Mouse (Mus musculus) frontal cortex, postnatal 14 days (tissue): ENCODE data around the gene Bola2.
A peak's percentile ranks its signal among the peaks of the same experiment; 100 is the strongest.
"Not testable (repeated sequence)": the region's sequence is repeated elsewhere in the genome, so short reads cannot be mapped to it uniquely, and the experiment has no call there.

Experiments
- DNase-seq, 2 experiments: peaks; one replicate each; pipeline ENCODE4 v3.0.0; 2022; ENCODE audit warnings: low spot score in 2 of 2

Gene Bola2

DNA sequence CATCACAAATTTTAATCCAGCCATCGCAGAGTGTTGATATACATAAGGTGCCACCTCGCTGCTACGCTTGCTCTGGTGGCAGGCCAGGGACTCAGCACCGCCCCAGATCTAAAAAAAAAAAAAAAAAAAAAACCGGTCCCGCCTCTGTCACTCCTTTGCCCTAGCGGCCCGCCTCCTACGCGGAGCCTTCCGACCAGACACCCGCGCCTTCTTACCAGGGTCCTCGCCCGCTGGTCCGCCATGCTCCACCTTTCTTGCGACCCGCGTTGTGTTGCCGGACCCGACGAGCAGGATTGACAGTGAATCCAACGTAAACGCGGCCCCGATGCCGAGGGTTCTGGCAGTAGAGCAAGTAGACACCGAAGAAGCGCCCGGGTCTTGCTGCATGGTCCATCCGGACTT, at the start of gene Bola2:
Gene Bola2, plus strand, starts transcription at position 192 of the 402 bp plus-strand sequence.
- DNase-seq, result no peak

DNA sequence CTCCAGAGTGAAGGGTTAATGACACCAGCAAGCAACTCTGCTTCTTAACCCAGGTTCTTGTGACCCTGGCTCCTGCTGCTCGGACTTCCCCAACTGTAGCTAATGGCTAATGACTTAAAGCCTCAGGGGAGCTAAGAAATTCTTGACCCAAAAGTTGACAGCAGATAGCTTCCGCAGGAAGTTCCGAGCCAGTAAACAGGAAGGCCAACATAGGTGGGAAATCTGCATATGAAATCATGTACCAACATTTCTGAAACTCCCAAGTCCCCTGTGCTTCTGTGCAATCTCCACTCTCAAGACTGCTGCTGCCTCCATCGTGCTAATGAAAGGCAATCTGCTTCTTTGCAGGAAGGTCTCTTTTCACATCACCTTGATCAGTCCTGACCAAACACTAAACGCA, 49.5 kb upstream of the Bola2 start:
- no peak for DNase-seq

- no peak for DNase-seq
Measured at GRCm38 (mm10) chr7:126648486-126648885, 46.7 kb upstream of the Bola2 start.

- DNase-seq, result peak; percentile 87 to 90
Measured at GRCm38 (mm10) chr7:126649231-126650051, 45.8 kb upstream of the Bola2 start, which contains the start of gene Sgf29. TSS of gene Sgf29 (plus strand) at chr7:126649309.

DNA sequence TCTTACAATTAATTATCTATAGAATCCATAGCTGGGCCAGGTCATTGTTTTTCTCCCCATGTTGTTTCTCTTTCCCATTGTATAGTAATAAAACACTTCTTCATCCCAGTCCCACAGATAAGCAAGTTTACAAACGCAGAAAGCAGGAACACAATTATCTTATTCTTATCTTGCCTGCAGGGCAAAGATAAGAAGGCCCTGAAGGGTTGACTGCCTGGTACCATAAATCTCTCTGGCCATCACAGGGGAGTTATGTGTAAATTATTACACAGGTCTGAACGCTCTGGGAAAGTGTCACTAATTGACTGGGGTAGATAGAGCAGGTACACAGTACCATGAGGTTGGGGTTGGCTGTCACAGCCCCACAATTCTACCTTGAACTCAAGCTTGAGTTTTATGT, 44.3 kb upstream of the Bola2 start:
- no peak for DNase-seq

DNA sequence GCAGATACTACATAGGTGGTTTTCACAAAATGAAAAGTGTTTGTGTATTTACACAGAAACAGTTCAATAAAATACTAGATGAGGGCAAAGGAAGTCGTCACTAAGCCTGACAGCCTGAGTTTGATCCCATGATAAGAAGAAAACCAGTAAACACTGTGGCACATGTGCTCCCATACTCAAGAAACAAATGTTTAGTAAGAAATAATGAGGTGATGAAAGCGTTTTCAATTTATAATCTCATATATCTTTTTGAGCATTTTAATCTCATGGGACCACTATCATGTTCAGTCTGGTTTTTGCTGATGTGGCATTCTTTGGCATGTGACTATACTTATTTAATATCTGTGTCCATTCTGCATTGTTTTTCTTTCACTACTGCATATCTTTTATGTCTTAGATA, 41.2 kb upstream of the Bola2 start:
- DNase-seq, result no peak

DNA sequence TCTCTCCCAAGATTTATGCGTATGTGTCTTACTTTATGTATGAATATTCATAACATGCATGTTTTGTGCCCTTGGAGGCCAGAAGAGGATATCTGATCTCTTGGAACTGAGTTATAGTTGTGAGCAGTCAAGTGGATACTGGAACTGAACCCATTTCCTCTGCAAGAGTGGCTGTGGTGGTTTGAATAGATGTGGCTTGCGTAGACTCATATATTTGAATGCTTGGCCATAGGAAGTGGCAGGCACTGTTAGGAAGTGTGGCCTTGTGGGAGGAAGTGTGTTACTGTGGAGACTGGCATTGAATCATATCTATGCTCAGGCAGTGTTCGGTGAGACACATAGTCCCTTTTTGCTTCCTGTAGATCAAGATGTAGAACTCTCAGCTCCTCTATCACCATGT, 39.5 kb upstream of the Bola2 start:
- DNase-seq, result no peak

DNA sequence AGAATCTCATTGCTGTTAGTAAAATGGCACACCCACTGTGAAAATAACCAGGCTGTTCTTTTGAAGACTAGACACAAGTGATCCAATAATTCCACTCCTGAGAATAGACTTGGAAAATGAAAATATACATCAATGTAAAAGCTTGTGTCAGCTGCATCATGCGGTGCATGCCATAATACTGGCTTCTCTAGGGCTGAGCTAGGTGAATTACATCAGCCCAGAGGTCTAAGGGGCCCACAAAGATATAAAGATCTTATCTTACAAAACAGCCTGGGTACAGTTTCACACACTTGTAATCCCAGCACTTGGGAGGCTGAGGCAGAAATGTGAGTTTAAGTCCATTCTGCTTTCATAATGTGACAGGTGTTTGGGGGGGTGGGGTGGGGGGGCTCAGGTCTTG, 37.7 kb upstream of the Bola2 start:
- DNase-seq, result no peak

GRCm38 (mm10) chr7:126659771-126660170, 35.4 kb upstream of the Bola2 start:
- no peak for DNase-seq

GRCm38 (mm10) chr7:126663646-126664045, 31.6 kb upstream of the Bola2 start:
- DNase-seq, result no peak

DNA sequence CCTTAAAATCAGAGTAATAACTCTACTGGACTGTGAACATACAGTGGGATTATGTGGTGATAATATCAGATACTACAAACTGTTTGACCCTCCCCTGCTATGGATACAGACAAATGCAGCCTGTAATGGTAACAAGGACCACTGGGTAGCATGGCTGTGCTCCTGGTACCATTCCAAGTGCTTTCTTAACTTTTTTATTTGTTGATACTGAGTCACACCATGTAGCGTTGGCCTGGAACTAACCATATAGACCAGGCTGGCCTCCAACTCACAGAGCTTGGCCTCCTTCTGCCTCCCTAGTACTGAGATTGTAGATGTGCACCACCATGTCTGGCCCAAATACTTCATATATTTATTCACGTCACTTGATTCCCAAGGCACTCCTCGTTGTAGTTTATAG, 29.9 kb upstream of the Bola2 start:
- no peak for DNase-seq

DNA sequence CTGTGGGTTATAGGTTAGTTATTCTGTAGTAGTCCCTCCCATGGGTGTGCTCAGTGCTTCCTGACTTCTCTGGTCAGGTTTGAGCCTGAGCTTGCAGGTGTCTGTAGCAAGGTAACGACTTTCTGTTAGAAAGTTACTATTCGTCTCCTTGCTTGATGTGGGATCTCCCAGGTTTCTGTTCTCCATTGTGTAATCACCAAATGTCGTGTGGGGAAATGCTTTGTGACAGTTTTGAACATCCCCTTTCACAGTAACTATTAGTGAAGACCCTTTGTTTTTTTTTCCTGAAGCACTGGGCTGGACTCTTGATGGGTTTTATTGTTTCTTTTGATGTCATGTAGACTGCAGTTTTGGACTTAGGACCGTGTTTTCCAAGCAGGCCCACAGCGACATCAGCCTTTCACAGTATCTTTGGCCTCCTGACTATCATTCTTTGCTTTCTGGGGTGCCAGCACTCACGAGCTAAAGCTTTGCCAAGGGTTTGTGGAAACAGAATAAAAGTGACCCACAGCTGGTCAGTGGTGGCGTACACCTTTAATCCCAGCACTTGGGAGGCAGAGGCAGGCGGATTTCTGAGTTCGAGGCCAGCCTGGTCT, 27.6 kb upstream of the Bola2 start:
- DNase-seq, result no peak

- DNase-seq, result no peak
Measured at GRCm38 (mm10) chr7:126668452-126668851, 26.7 kb upstream of the Bola2 start.

- no peak for DNase-seq
Measured at GRCm38 (mm10) chr7:126670152-126670551, 25.0 kb upstream of the Bola2 start.

DNA sequence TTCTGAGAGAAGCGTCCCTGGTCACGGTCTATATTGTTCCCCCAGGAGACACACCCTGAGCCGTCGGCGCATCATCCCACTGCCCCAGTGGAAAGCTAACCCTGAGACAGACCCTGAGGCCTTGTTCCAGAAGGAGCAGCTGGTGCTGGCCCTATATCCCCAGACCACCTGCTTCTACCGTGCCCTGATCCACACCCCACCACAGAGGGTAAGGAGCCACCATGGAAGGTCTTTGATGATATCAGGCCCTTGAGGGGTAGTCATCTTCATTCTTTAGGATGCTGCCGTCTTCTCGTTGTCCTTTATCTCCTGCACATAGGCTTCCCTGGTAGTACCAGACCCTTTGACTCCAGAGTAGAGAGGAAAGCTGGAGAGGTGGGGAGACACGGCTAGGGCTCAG, 23.1 kb upstream of the Bola2 start:
- no peak for DNase-seq

DNA sequence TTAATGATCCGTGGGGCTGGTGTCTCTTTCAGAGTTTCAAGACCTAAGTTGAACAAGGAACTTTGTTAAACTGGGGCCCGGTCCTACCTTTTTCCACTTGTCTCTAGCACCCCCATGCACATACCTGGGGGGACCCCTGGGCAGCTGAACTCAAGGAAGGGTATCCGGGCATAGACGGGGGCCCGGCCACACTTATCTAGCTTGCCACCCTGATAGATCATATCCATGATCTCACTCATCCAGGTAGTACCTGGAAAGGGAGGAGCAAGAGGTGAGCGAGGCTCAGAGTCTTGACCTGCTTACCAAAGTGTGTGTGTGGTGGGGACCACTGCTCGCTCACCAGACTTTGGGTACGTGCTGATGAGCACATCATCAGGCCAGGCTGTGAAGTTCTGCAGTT, 20.1 kb upstream of the Bola2 start:
- DNase-seq, result no peak

DNA sequence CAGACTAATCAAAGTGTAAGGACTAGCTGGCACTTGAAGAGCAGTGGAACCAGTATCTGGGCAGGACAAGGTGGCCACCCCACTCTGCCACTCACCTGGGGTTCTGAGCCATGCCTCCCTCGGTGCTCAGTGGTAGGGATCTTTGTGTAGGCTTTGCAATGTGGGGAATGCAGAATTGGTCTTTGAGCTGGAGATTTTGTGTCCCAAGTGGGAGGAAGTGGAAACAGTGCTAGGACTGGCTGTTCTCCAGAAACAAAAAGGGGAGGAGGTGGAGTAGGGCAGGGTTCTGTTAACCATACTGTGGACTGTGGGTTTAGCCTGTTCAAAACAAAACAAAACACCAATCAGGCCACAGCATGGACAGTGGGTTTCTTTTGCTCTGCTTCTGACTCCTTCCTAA, 19.0 kb upstream of the Bola2 start, which contains the start of gene Sult1a1:
Gene Sult1a1, minus strand, starts transcription at position 226 of the 400 bp plus-strand sequence.
- no peak for DNase-seq

DNA sequence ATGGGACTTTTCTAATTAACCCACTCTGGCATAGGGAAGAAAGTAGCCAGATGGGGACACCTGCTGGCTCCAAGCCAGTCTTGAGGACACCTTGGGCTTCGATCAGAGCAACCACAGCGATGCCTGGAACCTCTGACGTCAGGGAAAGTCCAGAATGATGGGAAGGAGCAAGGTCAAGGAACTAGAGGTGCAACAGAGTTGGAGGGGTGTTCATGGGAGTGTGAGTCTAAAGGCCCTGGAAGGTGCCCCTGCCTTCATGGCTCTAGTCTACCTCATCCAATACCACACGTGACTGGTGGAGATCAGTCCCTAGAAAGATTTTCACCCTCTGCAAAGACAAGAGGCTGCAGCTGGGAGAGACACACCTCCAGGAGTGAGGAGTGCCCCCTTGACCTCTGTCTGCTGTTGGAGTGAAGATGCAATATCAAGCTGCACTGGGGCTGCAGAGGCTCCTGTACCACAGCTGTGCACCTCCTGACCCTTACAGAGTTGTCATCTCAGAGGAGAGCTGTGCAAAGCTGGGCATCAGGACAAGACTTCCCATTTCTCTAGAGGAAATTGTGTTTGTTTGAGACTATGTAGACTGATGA, 18.5 kb upstream of the Bola2 start:
- DNase-seq, result no peak

- no peak for DNase-seq
Measured at GRCm38 (mm10) chr7:126678545-126679341, 16.5 kb upstream of the Bola2 start.

DNA sequence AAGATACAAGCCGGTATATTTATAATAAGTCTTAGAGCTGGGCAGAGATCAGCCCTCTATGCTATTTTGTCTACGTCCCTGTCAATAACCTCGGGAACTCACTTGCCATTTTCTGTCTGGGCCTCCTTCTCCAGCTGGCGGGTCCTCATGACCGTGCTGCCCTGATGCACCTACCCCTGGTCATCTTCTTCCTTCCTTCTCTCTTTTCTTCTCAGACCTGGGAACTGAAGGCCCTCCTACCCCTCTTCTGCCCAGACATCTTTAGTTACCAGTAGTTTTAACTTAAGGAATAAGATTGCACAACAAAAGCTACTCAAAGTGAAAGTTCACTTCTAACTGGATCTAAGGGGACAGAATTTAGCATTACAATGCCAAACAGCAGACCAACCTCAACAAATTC, 15.5 kb upstream of the Bola2 start:
- DNase-seq, result no peak

- no peak for DNase-seq
Measured at GRCm38 (mm10) chr7:126681221-126681620, 14.0 kb upstream of the Bola2 start.

- DNase-seq, result not testable (repeated sequence)
Measured at GRCm38 (mm10) chr7:126688156-126688555, 7.0 kb upstream of the Bola2 start.
